Mouse (Mus musculus): ENCODE measurements around the gene Cant1.

Gene Cant1

DNA sequence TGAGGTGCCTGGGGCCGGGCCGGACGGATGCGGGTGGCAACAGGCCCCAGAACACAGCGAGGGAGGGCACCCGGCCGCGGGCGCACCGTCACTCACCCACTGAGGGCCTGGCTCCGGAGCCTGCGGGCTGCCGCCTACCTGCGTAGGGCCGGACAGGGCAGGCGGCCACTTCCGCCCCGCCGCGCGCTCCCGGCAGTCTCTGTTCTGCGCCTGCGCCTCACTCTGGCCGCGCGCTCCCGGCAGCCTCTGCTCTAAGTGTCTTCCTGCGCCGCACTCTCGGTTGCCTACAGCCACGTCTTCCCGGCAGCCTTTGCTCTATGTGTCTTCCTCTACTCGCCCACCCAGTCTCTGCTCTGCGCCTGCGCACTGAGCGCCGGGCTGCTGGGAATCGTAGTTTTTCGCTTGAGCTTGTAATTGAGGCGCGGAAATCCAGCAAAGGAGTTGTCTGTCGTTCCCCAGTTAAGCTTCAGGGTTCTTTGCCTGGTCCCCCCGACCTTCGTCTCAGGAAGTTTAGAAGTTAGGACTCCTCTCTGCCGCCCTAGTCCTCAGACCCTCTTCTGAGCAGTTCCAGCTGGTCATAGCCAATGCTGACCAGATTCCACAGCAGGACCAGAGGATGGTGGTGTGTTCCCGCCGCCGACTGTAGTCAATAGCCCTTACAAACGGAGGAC lies at the start of gene Cant1:
Cant1 (minus strand) TSS at position 253 of the 671 bp plus-strand sequence.
- in situ Hi-C loops (cut with MboI): no loop called here

DNA sequence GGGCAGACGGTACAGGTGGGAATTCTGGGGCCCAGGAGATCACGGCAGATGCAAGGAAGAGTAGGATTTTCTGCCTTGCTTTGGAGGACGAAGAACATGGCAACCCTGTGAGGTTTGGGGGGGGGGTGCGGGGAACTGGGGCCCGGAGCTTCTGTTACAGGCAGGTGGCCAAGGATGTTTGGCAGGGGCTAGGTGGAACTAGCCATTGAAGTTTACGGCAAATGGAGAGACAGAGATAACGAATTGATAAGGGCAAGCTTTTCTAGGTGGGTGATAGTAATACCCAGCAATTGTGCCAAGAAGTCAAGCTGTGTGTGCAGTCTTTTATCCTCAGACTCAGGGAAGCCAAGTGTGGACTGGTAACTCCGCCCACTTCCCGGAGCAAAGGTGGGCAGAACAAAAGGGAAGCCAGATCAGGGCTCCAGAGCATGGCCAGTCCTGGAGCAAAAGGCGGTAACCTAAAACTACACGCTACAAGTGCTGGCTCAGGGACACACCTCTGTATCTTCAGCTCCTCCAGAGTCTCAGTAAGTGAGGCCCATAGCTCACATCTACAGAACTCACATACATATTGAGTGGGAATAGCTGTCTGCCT lies 48.7 kb upstream of the Cant1 start:
- in situ Hi-C loops (cut with MboI): no loop called here

DNA sequence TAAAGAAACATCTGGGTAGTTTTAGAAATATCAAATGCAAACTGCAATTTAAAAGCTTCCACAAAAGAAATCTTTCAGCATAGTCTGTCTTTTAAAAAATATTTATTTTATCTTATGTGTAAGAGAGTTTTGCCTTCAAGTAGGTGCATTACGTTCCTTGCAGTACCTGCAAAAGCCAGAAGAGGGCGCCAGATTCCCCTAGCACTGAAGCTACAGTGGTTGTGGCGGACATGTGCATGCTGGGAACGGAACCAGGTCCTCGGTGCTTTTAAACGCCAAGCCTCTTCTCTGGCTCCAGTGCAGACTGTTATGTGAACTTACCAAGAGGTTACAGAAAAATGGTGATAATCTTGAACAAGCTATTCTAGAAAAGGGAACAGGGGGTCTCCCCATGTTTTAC lies 41.4 kb upstream of the Cant1 start:
- in situ Hi-C loops (cut with MboI): no loop called here

DNA sequence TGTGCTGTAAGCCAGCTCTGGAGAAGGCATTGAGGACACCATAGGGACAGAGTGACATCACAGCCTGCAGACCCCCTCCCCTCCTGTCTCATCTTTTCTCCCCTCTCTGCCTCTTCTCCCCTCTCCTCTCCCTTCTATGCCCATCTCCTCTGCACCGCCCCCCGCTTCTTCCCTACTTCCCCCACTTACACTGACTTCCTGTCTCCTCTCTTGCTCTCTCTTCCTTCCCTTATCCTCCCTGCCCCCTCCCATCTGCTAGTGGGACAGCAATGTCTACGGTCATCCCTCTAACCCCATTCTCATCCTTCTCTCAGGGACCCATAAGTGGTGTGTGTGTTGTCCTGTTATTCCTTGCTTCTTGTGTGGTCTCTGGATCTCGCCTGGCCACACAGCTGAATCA lies 40.6 kb upstream of the Cant1 start:
- in situ Hi-C loops (cut with MboI): no loop called here

DNA sequence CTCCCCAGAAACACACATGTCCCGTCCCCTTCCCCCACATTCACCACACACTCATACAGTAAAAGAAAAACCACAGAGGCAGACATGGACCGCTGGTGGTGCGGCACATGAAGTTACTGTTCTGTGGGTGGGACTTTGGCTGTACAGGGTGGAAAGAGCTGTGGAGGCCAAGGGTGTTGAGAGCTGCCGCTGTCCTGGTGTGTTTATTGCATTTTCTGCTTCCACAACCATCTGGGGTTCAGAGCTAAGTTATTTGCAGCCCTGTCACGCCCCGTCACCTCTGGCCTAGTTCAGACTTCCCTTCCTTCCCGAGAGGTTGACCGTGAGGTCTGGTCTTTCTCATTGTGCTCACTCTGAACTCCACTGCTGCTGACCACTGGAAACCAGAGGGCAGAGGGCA lies 40.2 kb upstream of the Cant1 start:
- in situ Hi-C loops (cut with MboI): no loop called here

DNA sequence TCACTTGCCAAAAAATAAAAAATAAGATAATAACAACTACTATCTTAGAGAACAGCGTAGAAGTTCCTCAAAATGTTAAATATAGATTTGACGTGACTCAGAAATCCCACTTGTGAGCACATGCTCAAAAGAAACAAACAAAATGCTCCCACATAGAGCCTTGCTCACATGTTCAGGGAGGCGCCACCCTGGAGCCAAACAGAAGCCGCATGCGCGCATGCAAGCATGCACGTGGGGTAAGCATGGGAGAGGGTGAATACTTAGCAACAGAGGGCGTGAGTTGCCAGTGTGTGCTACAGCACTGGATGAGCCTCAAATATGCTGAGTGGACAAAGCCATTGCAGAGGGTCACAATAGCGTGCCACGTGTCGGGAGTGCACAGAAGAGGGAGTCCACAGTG lies 38.1 kb upstream of the Cant1 start:
- in situ Hi-C loops (cut with MboI): no loop called here

DNA sequence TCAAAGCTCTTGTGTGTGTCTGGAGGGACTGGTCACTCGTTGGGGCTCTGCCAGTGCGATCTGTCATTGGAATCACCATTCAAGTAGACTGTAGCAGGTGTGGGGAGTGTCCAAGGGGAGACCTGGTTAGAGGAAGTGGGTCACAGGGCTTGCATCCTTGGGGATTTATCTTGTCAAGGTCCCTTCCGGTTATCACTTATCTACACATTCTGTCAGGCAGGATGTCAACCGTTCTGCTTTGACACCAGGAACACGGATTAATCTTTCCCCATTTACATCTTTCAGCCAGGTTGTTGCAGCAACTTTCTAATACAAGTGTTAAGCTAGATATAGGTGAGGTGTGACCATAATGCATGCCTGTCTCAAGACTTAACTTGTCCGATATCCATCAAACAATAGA lies 36.9 kb upstream of the Cant1 start:
- in situ Hi-C loops (cut with MboI): no loop called here

DNA sequence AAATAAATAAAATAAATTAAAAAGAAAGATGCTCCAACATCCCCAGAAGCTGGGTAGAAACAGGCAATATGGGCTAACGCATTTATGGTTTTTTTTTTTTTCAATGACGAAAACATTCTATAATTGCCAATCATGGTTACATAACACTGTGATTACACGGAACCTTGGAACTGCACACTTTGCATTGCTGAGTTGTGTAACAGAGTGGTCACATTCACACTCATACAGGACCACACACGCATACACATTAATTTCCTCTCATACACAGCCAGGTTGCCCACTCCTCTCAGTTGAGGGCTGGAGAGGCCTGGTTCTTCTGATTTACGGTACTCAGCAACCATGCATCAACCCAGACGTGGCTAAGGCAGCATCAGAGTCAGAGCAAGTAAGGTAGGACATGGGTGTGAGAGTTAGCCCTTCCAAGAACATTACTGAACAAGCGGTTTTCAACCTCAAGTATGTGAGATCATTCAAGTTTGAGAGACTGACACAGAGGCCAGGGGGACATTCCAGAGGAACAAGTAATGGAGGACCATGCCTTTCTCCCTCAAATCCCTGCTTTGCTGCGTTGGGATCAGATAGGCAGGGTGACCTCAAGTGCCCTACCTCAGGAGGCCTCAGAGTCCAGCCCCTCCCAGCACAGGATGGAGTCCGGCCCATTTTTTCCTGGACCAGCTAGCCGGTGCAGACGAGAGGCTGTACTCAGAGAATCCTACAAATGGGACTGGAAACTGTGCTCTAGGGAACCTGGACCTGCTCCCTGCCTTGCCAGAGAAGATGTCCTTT lies 35.2 kb upstream of the Cant1 start:
- in situ Hi-C loops (cut with MboI): no loop called here

DNA sequence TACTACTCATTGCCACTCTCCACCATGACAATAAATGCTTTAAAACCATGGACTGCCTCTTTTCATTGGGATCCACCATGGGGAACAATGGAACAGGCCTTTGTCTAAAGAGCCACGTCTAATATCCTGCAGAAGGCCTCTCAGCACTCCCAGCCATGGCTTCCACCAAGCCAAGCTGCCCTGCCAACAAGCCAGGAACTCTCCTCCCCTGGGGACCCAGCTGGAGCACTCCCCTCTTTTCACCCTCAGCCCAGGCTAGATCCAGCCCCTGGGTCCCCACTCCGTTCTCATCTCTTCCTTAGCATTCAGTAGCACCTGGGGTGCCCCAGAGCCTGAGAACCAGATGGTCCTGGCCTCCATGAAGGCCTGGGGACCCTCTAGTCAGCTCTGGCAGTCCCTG lies 34.1 kb upstream of the Cant1 start:
- in situ Hi-C loops (cut with MboI): no loop called here

DNA sequence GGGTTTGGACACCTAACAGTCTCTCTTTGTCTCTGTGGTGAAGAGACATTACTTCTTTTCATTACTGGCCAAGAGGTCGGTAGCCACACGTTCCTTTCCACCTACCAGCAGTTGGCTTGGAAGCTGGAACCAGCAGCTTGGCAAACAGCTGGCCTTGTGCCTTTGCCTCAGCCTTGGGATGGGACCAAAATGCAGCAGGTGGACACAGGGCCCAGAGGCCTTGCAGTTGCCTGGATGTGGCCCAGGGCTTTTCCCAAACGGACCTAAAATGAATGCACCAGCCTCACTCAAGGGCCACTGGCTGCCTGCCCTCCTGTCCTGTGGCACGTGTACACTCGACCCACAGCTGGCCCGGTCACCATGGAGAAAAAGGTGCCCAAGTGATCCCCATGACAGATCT lies 32.3 kb upstream of the Cant1 start:
- in situ Hi-C loops (cut with MboI): no loop called here

DNA sequence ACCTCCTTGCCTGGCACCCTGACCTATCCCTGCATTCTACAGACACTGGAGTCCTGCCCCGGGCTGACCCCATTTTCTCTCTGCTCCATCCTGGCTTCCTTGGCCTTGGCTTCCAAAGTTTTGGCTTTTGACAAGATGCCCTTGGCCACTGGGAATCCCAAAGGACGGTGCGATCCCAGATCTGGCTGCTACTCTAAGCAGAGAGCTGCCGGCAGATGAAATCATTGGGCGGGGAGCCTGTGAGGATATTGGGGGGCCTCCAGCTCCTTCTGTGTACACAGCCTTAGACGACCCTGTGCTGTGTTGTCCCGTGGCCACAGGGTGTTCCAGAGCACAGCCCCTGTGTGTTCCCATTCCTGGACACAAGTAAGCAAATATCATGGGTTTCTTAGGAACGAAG lies 29.5 kb upstream of the Cant1 start:
- in situ Hi-C loops (cut with MboI): no loop called here

DNA sequence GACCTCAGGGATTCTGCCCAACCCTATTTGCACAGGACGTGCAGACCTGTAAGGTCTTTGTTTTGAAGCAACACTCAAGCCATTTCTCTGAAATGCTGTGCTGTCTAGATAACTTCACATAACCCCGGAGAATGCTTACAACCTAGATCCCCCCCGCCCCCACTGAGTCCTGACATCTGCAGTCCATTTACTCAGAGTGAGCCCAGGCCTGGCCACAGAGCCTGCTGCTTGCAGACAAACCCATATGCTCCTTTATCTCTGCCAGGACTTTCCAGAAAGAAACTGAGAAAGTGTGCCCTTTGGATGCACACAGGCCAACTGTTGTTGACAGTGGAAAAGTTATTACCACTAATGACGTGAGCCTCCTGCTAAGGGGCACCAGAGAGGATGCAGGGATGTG lies 28.5 kb upstream of the Cant1 start:
- in situ Hi-C loops (cut with MboI): no loop called here

DNA sequence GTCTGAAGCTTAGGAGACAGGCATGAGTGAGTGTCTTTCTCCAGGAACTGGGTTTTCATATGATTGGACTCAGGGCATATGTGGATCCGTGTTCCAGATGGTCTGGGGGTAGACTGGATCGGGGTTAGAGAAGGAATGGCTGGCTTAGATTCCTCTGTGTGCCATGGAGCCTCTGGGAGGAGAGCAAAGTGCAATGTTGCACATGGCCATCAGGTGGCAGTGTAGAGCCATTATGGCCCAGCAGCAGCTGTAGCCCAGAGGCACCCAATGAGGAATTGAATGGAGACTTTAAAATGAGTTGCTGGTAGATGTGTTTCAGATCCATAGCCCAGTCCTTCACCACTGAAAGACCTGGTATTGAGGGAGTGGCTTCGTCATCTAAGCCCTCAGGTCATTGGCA lies 27.0 kb upstream of the Cant1 start:
- in situ Hi-C loops (cut with MboI): no loop called here

DNA sequence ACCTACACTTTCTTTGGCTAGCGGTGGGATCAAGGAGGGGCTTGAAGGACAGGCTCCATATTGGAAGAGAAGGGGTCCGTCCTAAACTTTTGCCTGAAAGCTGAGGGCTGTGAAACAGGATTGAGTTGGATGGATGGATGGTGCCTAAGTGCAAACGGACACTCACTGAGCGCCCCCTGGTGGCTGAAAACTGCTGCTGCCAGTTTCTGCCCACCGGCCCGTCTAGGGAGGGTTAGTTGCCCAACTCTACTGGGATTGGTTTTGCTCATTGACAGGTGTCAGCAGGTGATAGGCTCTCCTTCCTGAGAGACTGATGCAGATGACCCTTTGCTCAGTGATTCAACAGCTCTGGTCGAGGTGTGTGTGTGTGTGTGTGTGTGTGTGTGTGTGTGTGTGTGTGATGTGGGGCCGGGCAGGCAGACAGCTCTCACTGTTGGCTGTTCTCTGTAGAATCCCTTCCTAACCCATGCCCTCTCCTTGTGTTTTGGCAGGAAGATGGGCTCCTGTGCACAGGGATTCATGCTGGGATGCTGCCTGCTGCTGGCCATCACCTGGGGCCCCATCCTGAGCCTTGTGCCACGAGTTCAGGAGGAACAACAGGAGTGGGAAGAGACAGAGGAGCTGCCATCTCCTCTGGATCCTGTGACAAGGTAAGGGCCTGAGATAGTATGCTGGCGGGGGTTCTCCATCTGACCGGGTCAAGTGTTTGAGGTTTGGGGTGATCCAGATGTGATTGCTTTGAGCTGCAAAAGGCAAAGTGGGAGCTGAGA lies 24.5 kb upstream of the Cant1 start:
- in situ Hi-C loops (cut with MboI): no loop called here

DNA sequence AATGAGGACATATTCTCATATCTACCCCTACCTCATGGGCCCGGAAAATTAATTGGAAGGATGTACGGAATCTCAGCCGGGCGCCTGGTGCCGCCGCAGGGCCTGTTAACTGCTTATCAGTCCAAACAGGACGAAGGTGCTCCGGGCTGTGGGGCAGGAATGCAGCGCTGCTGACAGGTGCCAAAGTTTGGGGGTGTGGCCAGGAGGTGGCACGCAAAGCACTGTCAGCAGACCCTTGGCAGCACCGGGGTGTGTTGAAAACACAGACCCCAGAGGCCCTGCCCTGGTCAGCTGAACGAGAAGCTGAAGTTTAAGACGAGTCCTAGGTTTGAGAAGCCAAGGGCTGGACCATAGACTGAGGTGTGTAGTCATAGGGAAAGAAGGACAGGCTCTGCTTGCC lies 23.8 kb upstream of the Cant1 start:
- in situ Hi-C loops (cut with MboI): no loop called here

DNA sequence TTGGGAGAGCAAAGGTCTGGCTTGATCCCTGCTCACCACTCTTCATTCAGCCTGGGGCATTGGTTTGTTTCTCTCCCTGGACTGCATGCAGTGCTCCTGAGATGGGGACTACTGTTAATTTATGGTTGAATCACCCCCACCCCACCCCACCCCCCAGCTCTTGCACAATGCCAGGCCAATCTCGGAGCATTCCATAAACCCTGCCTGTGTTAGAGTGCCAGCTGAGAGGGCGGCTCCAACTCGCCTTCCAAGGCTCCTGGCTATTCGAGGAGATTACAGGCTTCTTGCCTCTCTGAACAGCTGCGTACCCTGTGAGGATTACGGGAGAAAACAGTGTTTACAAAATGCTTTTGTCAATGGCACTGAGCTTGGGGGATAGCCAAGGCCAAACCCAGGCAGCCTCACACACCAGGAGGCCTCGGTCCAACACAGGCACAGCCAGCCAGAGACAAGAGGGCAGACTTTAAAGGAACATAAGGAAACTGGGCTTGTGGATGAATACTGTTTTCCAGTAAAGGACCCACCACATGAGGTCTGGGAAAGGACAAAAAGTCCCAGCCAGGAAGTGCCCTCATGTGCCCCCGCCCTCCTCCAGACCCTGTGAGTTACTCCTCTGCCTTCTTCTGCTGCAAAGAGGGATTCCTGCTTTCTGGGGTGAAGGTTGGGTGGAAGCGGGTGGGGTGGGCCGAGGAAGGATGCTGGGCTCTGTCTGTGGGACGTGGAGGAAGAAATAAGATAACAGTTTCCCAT lies 20.0 kb upstream of the Cant1 start:
- in situ Hi-C loops (cut with MboI): no loop called here

DNA sequence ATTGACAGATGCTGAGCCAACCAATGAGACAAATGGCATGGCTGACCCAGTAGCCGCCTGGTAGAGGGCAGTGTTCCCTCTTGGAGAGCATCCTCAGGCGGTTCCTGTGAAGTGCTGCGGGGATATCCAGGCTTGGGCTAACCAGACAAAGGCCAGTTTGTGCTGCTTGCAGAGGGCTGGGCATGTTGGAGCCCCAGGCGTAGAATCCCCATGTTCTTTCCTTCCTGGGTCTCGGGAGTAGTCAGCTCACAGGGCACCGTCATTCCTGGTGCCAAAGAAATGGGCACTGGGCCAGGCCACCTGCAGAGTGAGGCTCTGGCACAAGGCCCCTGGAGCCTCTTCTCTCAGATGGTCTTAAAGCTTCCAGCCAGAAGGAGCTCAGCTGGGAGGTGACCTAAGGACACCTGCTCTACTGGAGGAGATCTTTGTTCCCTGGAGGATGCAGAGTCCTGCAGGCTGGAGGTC lies 17.6 kb upstream of the Cant1 start:
- in situ Hi-C loops (cut with MboI): no loop called here

DNA sequence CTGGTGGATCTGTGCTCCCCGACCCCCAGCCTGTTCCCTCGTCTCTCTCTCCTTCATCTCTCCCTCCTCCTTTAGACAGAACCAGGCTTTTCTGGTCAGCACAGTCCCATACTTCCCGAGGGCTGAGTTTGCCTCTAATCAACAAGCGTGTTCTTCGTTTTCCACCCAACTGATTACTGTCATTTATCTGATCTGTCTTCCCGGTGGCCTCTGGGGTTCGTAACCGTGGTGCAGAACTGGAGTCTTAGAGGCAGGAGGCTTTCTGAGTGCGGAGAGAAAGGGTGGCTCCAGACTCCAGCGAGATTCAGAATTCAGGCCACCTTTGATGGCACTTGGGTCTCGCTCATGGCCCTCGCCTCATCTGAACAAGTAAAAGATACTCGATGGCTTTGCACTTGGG lies 15.2 kb upstream of the Cant1 start:
- in situ Hi-C loops (cut with MboI): no loop called here

DNA sequence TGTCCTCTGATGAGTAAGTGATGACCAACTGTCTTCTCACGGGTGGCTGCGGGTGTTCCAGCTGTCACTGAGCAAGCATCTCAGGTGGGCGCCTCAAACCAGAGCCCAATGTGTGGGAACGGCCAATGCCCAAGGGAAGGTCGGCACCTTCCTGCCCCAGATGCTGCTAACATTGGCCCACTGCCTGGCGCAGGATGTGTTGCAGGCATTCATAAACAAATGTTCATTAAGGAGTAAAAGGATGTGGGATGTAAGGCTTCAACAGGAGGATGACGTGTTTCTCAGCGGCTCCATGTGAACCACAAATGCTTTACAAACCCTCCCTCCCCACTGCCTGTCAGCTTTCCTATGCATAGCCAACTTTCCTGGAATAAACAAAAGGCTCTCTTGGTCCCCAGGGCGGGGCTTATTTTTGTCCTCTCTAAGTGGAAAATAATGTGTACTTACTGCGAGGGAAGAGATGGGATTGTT lies 14.5 kb upstream of the Cant1 start:
- in situ Hi-C loops (cut with MboI): no loop called here

DNA sequence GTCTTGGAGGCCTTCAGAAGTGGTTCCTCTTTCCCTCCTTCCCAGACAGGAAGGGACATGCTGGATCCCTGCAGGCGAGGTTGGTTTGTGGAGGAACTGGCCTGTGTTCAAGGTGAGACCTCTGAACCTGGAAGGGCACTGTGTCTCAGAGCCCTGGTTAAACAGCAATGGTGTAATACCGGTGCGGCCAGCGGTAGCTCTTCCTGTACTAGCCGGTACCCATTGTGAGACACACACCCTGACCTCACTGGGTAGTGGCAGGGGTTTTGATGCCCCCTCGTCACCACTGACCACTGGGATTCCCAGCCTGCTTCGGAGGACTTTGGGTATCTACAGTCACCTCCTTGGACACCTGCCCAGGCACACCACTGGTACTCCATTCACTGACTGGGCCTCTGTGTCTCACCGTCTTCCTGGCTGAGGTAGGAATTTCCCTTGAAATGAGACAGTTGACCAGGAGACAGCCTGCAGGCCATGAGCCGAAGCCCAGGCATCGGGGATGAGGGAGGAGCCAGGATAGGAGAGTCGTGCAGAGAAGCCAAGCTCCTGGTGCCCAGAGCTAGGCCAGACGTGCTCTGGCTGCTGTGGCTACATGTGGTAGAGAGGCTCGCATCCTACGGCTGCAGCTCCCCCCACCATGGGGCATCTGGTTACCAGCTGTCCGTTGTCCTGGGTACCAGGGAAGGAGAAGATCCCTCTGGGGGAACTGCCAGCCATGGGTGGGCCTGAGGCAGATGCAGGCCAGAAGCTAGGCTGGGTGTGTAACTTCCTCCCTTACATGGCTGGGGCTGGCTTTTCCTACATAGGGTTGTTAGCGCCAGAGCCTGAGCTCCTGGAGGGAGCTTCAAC lies 12.4 kb upstream of the Cant1 start:
- in situ Hi-C loops (cut with MboI): no loop called here
